Mouse (Mus musculus): ENCODE results near the gene Gm21987.

- no peak for TF ChIP-seq CTCF (IDR thresholded peaks at IDR 0.05; ENCODE audit: low read depth, low read length)
- TF ChIP-seq POLR2A (IDR thresholded peaks at IDR 0.05; ENCODE audit: extremely low read depth, insufficient read depth, low read length) = no peak
Measured at GRCm38 (mm10) chr16:38308195-38308594, 38.6 kb upstream of the Gm21987 start.

Measured in liver, adult 2 months (tissue).